Mouse (Mus musculus) MEL (cell line): Measurements from ENCODE around the gene Cdkn1b.

Source experiments
- CTCF ChIP-seq, 3 experiments: IDR thresholded peaks in 2 of 3; conservative IDR thresholded peaks in 1 of 3; 2 replicates each; pipeline ENCODE4 v1.5.1; 2011 to 2012; ENCODE audit warnings: low read length in 3 of 3, low read depth in 2 of 3, mild to moderate bottlenecking in 2 of 3, improper control_type of control experiment in 1 of 3, inconsistent platforms in 1 of 3, mixed read lengths in 1 of 3, moderate library complexity in 1 of 3; ENCODE audit not compliant: control insufficient read depth in 1 of 3, insufficient read depth in 1 of 3, poor library complexity in 1 of 3, severe bottlenecking in 1 of 3
- GATA1 ChIP-seq: IDR thresholded peaks from 2 replicates; pipeline ENCODE4 v1.6.1; 2011; ENCODE audit warnings: low read depth, low read length, improper control_type of control experiment
- MEF2A ChIP-seq: IDR thresholded peaks from 2 replicates; pipeline ENCODE4 v1.6.1; 2014; ENCODE audit warnings: low read depth, mild to moderate bottlenecking, inconsistent platforms, low read length, improper control_type of control experiment; ENCODE audit not compliant: poor library complexity, insufficient replicate concordance, severe bottlenecking; ENCODE audit errors: extremely low read depth
- NRF1 ChIP-seq: IDR thresholded peaks from 2 replicates; pipeline ENCODE4 v1.6.1; 2014; ENCODE audit warnings: low read depth, mild to moderate bottlenecking, inconsistent platforms, low read length, improper control_type of control experiment, moderate library complexity; ENCODE audit not compliant: poor library complexity, insufficient read depth, severe bottlenecking
- TBP ChIP-seq: IDR thresholded peaks from 2 replicates; pipeline ENCODE4 v1.8.0; 2011; ENCODE audit warnings: low read depth, low read length, improper control_type of control experiment
- ZMIZ1 ChIP-seq: IDR thresholded peaks from 2 replicates; pipeline ENCODE4 v1.6.1; 2012; ENCODE audit warnings: low read depth, mild to moderate bottlenecking, inconsistent platforms, low read length, improper control_type of control experiment, moderate library complexity

DNA sequence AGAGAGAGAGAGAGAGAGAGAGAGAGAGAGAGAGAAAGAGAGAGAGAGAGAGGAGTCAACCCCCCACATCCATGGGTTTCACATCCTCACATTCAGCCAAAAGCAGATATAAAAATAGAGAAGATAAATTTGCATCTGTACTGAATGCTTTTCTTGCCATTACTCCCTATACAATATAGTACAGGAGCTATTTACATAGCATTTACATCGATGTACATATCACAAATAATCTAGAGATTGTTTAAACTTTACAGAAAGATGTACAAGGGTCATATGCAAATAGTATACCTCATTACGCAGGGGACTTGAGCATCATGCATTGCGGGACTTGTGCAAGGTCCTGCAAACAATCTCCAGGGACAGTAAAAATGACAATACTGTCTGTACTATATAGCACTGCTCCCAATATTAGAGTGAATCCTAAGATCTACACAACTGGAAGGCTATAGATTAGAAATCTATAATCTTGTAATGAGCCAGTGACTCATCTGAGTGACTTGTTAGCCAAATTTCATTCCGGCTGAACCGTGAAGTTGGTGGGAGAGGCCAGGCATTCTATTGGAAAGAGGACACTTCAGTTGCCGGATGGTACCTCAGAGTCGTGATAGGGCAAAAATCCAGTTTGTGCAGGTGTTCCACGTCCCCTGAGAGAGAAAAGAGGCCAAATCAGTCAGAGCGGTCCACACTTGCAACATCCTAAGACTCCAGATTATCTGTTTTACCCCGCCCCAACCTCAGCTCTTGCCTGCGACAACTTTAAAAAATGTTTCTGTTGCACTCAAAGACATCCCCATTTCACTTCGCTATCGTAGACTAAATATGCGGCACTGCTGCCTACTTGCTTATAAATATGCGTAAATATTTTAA is 23.4 kb upstream of the Cdkn1b start:
- no peak for TF ChIP-seq ZMIZ1
- no peak for TF ChIP-seq MEF2A
- TF ChIP-seq GATA1 = no peak
- TF ChIP-seq NRF1 = no peak
- TF ChIP-seq CTCF (IDR thresholded peaks at IDR 0.05 in 2 of 3, conservative IDR thresholded peaks at IDR 0.05 in 1 of 3; ENCODE audit: control insufficient read depth in 1 of 3, insufficient read depth in 1 of 3, low read depth in 2 of 3, low read length in 3 of 3, poor library complexity in 1 of 3, severe bottlenecking in 1 of 3) = no peak
- TF ChIP-seq TBP = no peak
